Mouse (Mus musculus) cerebellum, adult 2 months (tissue): ENCODE measurements around the gene Gal.

Experiments
- CTCF ChIP-seq: fragments of 200-500 bp; IDR thresholded peaks from 2 replicates; pipeline ENCODE4 v1.5.1; 2011; ENCODE audit warnings: low read depth, mild to moderate bottlenecking, control low read depth, low read length, moderate library complexity, borderline replicate concordance; ENCODE audit not compliant: insufficient read depth
- POLR2A ChIP-seq: fragments of 200-500 bp; IDR thresholded peaks from 2 replicates; pipeline ENCODE4 v1.6.1; 2011; ENCODE audit warnings: low read length, control low read depth, borderline replicate concordance; ENCODE audit not compliant: insufficient read depth

DNA sequence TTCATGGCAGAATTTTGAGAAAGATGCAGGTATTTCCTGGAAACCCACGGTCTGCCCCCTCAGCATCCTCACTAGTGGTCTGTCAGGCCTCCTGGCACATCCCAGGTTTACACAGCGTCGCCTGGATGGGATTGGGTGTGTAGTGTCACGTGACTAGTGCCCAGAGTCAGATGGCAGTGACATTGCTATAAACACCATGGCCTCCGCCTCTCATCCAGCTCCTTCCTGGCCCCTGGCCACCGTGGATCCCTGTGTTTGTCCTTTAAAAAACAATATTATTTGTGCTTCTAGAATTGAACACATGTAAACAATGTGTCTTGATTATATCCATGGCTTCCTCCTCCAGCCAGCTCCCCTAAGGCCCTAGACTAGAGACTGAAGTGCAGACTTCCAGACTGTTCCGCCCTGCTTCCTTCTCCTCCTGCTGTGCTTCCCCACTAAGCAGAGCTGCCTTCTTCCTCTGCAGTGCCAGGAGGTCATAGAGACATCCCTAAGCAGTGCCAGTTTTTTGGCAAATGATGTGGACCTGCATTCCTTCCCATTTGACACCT, 38.3 kb downstream of the Gal start:
- TF ChIP-seq POLR2A (no peak), CTCF (no peak)
